Mouse (Mus musculus) frontal cortex, adult 2 months (tissue): ENCODE data around the gene Olfr316. TPM values are rescaled to one million over a fixed set of nuclear protein-coding genes. Genes with fewer than 3 reads are reported as not detected.
"Not testable (repeated sequence)": the region's sequence is repeated elsewhere in the genome, so short reads cannot be mapped to it uniquely, and the experiment has no call there.

Experiments used
- DNase-seq, 2 experiments: peaks; one replicate each; pipeline ENCODE4 v3.0.0; 2022; ENCODE audit warnings: low spot score in 1 of 2; ENCODE audit errors: extremely low spot score in 1 of 2
- polyA plus RNA-seq: library from polyadenylated mRNA; depleted of rRNA; stranded (reverse); fragments of >200 nt; gene quantifications from 2 replicates; pipeline ENCODE4 v1.2.3, GENCODE M21; 2012; rRNA removed

The Olfr316 gene
- polyA plus RNA-seq = 1.7 and 3.6 TPM in 2 replicates

GRCm38 (mm10) chr11:58752434-58752833, at the start of gene Olfr316:
Gene Olfr316 (plus strand): TSS chr11:58752734.
- no peak for DNase-seq

GRCm38 (mm10) chr11:58709086-58709485, 43.4 kb upstream of the Olfr316 start:
- DNase-seq = no peak

DNA sequence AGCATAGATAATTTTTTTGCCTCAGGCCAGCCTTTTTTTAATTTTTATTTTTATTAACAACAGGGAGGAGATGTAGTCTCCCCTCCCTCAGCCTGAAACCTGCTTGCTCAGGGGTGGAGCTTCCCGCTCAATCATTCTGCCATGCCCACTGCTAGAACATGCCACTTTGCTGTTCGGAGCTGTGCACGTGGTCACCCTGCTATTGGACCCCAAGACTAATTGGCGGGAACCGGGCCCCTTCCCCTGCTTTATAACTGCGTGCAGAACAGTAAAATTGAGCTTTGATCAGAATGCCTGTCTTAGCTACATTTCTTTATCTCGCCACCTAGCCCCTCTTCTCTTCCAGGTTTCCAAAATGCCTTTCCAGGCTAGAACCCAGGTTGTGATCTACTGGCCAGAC, 34.8 kb upstream of the Olfr316 start:
- not testable (repeated sequence) for DNase-seq

GRCm38 (mm10) chr11:58719701-58720100, 32.8 kb upstream of the Olfr316 start:
- DNase-seq = no peak

DNA sequence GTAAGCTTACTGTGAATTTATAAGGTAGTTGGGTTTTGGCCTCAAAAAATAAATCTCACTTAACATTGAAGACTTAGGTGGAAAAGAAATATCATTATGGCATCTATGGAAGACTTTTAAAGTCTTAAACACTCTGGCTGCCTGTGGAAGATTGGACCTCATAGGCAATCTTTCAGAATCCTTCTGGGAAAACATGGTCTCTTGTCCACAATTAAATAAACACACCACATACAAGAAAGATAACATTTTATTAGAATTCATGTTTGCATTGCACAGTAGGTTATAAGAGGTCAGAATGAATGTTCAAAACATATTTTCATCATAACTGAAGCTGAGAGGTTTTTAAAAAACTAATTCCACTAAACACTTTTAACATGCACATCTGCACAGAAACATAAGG, 28.6 kb upstream of the Olfr316 start, which contains the start of gene Olfr318:
TSS of gene Olfr318 (minus strand) at position 101 of the 400 bp plus-strand sequence.
- no peak for DNase-seq

DNA sequence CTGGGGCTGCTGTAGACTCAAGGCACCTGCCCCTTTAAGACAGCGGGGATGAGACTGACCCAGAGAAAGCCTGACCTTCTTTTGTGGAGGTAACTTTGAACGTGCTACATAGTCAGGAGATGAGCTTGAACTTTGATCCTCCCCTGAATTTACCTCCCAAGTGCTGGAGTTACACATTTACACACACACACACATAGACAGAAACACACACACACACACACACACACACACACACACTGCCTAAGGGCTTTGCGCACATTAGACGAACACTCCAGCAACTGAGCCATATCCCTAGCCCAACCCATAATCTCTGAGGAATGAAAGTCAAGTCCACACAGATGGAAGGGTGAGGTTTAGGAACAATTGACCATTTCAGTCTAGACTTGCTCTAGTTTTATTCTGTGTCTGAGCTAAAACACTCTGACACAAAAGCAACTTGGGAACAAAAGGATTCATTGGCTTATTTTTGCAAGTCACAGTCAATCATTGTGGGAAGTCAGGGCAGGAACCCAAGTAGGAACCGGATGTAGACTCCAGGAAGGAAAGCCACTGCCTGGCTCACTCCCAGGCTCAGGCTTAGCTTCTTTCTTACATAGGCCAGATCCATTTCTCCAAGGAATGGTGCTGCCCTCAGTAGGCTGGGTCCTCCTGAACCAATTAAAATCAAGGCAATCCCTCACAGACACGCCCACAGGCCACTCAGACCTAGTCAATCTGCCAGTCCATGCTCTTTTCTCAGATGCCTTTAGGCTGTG, 24.5 kb upstream of the Olfr316 start:
- not testable (repeated sequence) for DNase-seq

GRCm38 (mm10) chr11:58733372-58733771, 19.2 kb upstream of the Olfr316 start:
- DNase-seq = peak in 1 of 2 experiments; percentile 47

GRCm38 (mm10) chr11:58738792-58739262, 13.7 kb upstream of the Olfr316 start, which contains the start of gene Olfr317:
Gene Olfr317 (minus strand): TSS chr11:58739212.
- DNase-seq = no peak

- DNase-seq = peak; percentile 35 to 73
Measured at GRCm38 (mm10) chr11:58751096-58751495, 1.4 kb upstream of the Olfr316 start.

DNA sequence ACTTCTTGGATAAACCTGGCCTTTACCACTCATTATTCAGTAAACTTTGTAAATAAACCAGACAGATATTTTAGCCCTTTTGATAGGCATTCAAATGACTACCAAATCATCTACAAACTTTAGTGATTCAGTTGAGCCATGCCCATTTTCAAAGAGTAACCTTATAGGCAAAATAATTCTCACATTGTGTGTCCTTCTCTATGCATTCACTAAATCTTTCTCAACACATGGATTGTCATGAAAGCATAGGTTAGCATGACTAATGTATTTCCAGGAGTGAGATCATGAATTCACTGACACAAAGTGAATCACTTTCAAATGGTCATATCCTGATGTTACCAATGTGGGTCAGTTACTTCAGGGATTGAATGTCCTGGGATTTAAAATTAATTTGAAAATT, 20.4 kb downstream of the Olfr316 start, which contains the start of gene Olfr315:
TSS of gene Olfr315 (plus strand) at position 301 of the 400 bp plus-strand sequence.
- DNase-seq = no peak

- no peak for DNase-seq
Measured at GRCm38 (mm10) chr11:58782480-58783089, 30.1 kb downstream of the Olfr316 start, which contains the start of gene Olfr314. Gene Olfr314 (plus strand): TSS chr11:58782952.

DNA sequence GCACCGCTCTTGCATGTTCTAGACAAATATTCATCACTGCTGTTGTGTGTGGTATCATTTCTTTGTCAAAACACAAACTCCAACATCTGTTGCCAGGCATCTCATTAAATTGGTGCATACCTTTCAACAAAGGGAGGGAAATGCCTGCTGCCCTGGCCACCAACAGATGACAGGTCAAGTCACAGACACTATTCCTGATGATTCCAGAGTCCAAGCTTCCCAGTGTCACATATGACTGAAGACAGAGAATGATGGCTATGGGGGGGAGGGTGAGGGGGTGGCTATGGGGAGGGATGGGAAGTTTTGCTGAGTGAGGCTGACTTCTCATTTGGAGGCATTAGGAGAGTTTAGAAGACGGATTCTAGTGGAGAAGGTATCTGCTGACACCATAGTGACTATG, 31.6 kb downstream of the Olfr316 start:
- DNase-seq = no peak

- DNase-seq = no peak
Measured at GRCm38 (mm10) chr11:58787651-58788050, 35.1 kb downstream of the Olfr316 start.

- no peak for DNase-seq
Measured at GRCm38 (mm10) chr11:58788346-58788745, 35.8 kb downstream of the Olfr316 start.

DNA sequence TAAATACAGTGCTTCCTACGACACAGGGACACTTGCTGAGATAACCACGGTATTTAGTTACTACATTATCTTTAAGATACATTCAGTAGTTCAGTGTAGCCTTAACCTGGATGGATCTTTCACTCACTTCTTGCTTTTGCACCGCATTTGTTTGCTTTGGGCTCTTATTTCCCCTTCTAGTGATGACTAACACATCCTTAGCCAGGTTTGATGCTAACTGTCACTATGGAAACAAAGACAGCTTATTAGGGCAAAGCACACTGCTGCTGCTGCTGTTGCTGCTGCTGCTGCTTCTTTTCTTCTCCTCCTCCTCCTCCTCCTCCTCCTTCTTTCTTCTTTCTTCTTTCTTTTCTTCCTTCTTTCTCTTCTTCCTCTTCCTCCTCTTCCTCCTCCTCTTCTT, 37.0 kb downstream of the Olfr316 start:
- no peak for DNase-seq

- no peak for DNase-seq
Measured at GRCm38 (mm10) chr11:58790053-58790452, 37.5 kb downstream of the Olfr316 start.

GRCm38 (mm10) chr11:58790646-58791045, 38.1 kb downstream of the Olfr316 start:
- no peak for DNase-seq

DNA sequence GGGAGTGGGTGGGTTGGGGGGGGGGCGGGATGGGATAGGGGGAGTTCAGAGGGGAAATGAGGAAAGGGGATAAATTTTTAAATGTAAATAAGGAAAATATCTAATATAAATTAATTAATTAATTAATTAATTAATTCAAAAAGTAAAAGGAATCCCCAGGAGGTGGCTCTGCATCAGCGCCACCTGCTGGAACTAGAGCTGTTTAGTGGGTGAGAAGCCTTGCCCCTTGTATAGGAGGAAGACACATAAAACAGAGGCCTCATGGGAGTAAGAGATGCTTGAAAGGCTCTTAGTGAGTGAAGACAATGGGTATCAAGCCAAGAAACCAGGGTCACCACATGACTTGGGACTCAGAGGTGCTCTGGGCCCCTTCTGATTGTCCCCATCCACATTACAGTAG, 43.3 kb downstream of the Olfr316 start:
- DNase-seq = no peak

DNA sequence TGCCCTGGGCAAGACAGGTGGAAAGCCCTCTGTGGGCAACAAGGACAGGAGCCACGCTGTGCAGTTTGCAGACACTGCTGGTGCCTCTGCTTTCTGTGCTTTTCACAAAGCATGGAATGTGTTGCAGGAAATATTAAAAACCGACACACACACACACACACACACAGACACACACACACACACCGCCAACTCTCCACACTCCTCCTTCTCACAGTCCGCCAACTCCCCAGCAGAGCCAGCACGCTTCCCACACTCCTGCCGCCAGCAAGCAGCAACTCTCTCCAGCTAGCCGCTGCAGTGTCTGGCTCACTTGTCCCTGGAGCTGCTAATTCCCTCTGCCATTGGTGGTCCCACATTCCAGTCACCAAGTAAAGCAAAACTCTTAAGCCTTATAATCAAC, 44.3 kb downstream of the Olfr316 start:
- peak; percentile 71 to 85 for DNase-seq

DNA sequence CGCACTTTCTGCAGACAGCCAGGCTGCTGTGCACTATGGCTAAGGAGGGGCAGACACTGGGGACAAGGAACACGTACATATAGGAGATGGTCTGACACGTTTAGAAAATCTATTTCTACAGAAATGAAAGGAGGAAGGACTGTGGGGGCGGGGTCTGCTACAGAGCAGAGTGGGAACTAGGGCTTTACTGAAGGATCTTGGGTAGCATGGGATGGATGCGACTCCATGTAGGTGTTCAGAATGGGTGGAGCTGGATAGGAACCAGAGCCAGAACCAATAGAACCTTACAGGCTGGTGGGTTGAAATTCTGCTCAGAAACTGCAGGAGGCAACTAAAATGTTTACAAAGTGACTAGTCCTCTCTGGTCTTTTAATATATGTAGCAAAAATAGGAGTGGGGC, 47.2 kb downstream of the Olfr316 start:
- DNase-seq = peak; percentile 14 to 59

DNA sequence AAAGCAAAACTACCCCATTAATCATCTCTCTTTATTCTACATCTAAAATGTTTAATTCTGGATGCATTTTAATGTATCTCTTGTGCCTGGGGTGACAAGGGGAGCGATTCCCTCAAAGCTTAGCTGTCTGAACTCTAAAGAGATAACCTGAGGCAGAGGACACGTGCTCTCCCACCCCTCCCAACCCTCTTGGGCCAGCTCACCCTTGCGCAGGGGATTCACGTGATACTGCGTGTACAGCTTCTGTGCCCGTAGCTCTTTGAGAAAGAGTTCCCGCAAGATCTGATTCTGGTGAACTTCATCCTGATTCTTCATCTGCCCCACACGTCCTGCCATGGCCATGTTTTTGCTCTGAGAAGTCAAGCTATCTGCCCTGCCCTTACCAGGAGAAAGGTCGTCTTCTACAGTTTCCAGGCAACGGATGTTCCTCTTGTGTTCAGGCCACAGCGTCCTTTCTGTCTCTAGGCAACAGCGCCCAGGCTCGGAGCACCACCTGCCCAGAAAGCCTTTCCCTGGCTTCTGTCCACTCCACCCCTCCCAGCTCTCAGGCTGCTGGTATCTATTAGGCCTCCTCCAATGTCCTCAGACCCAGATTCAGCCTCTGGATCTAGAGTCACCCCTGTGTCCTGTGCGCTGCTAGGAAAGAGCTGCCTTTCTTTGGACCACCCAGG, 49.2 kb downstream of the Olfr316 start, which contains the start of gene Fam183b:
TSS of gene Fam183b (minus strand) at position 403 of the 671 bp plus-strand sequence.
- peak in 1 of 2 experiments; percentile 24 for DNase-seq
